Mouse (Mus musculus): Measurements from ENCODE around the gene Utp3.

The Utp3 gene

DNA sequence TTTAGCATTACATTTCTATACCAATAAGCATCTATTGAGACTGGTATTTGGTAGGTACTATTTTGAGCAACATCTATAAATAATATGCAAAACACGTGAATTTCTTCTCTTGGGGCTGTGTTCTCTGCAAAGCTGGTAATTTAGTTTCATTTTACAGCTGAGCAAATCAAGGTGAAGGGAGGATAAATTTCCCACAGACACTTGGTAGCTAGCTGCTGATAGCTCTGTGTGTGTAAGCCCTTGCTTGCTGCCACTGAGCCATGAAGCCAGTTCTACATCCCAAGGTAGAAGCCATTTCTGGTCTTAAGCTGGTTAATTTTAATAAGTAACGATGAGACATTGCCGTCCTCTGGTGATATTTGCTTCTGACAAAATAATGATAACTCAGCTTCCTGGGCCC, 20.6 kb downstream of the Utp3 start:
- DNase-seq, result no peak

DNA sequence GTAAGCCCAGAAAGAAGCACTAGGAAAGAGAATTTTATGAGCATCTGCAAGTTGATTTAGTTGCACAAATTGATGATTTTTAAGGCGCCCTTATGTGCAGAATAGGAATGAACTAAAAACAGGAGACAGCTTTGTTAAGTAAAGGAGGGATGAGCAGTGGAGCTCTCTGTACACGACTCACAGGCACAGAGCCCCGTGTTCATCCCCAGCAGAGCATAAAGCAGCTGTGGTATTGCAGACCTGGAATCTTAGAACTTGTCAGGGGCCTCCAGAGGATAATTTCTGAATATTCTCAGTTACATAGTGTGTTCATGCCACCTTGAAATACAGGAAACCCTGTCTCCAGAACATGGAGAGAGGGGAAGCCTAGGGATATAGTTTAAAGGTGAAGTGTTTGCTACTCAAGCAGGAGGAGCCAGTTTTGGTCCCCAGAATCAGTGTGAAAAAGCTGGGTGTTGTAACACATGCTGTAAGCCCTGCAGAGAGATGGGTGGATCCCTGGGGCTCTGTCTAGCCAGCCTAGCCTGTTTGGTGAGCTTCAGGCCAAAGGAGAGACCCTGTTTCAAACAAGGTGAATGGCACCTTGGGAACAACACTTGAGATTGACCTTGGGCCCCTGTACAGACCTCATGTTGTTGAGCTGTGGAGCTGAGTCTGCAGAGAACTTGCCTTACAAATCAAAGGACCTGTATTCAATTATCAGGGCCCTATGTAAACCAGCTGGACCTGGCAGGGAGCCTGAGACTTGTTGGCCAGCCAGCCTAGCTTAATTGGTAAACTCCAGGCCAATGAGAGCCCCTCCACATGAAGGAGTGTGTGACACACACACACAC, 21.5 kb downstream of the Utp3 start:
- DNase-seq, result no peak

DNA sequence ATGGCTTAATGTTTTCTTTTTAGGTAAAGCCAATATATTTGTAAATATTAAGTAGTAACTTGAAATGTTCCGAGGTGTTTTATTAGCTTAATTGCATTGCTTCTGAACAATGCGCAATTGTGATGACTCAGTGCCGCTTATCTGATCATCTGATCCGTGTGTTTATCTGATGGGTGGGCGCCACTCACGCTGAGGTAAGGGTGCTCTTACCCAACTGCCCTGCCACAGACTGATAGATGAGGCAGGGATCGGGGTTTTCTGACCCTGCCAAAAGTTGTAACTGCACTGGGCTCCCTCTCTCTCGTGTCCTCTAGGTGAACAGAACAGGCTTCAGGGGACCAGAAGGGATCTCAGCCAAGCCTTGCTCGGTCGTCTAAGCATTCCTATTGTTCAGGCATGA, 26.4 kb downstream of the Utp3 start:
- DNase-seq, result no peak

DNA sequence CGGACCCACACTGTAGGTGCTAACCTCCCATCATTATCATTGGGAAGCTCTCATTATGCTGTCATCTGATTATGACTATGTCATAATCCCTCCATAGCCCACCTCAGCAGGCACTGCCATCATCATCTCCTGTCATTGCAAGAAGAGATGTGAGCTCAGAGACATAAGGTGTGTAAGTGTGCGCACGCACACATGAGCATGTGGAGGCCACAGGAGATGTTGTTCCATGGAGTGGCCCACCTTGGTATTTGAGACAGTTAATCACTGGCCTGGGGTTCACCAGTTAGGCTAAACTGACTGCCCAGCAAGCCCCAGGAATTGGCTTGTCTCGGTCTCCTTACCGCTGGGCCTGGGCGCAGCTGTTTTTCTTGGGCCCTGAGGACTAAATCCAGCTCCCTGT, 27.1 kb downstream of the Utp3 start:
- DNase-seq, result no peak

DNA sequence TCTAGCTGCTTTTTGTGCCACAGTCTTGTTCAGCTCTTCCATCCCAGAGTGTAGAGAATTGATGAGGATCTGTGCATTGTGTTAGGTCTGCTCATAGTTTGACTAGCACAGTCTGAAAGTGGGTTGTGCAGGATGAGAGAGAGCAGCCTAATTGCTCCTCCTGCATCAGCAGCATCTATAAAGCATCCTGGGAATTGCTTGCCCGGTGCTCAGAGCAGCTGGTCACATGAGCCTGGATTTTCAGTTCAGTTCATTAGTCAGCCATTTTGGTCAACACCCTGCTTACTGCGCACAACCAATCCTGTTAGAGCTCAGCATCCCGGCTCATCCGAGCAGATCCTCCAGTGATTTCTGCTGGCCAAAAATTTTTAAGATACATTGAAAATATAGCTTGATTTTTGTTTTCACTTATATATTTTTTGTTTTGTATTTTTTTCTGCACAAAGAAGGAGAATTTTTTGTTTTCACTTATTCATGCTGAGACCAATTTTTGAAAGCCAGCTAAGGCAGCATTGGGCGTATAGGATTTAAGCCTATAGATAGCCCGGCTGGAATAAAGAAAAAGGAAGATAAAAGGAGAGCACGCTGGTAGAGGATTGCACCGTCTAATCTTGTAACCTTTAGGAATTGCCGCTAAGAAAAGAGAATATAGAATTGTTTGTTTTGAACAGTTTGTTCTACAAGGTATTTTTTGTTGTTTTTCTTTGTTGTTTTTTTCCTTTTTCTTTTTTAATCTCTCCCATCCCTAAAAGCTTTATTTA, 29.2 kb downstream of the Utp3 start:
- DNase-seq, result peak; percentile 95

DNA sequence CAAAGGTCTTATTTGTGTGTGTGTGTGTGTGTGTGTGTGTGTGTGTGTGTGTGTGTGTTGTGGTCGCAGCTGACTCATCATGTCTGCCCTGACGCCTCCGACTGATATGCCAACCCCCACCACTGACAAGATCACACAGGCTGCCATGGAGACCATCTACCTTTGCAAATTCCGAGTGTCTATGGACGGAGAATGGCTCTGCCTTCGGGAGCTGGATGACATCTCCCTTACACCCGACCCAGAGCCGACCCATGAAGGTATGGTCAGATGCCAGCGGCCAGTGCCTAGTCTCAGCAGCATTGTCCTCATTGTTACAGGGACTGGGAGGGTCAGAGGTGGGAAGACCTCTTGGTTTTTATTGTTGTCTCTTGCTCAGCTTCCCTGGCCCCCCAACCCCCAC, 29.8 kb downstream of the Utp3 start:
- DNase-seq, result peak; percentile 38

DNA sequence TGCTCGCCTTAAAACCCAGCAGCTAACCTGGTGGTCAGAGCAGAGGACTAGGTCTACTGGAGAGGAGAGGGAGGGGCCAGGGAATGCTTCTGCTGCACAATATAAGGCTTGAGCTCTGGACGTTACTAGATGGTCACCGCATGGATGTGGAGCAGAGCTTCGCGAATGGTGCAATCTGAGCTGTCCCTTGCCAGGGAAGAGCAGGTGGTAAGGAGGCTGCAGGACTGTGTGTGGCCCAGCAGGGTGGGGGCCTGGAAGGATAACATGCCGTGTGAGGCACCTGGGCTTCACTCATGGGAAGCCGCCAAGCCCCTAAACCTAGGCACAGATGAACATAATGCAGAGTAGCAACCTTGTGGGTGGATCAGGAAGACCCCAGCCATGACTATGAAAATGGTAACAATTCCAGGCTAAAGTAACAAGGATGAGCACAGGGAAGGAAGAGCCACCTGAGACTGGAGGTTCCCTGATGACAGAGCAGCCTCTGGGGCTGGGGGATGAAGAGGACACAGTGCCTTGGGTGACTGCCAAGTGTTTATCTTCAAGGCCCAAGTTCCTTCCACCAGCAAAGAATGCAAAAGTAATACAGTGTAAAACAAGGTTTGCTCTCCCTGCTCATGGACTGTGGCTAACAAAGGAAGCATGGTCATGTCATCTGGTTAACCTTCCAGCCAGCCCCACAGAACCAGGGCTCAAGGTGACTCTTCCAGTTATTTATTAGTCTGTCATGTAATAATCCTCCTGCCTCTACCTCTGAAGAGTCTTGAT, 32.3 kb downstream of the Utp3 start:
- DNase-seq, result peak; percentile 20

DNA sequence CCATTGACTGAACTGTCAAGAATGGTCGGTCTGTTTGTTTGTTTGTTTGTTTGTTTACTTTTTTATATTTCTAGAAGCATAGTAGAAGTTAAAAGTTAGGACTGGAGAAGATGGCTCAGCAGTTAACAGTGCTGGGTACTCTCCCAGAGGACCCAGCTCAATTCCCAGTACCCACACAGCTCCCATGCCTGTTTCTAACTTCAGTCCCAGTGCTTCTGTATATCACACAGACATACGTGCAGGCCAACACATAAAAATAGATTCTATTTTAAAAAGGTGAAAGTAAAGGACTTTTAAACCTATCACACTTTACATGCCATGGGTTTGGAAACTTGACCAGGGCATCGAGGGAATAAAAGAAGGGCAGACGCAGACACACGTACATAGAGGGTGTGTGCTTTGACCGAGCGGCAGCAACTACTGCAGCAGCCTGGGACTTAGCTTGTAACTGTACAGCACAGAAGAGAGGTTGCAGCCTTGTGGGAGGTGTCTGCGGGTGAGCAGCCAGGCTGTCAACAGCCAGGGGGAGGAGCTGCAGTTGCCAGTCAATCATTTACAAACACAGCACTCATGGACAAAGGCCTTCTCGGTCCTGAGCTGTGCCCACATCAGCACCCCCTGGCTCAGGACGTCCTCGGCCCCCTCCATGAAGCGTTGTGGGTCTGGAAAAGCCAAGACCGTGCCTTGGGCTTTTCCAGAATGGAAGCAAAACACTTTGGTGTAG, 33.1 kb downstream of the Utp3 start:
- peak; percentile 33 for DNase-seq

DNA sequence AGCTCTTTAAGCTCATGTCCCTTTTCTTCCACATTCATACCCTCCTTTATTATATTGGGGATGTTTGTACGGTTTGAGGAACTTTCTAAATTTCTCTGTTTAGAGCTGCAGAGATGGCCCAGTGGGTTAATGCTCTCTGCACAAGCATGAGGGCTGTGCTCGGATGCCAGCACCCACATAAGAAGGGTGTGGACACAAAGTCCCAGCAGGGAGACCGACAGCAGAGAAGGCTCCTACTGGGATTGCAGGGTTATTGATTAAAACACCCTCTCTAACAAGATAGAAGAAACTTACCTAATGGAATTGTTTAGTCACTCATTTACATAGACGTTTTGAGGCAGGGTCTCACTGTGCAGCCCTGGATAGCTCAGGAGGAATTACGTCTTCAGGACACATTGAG, 34.2 kb downstream of the Utp3 start:
- no peak for DNase-seq

DNA sequence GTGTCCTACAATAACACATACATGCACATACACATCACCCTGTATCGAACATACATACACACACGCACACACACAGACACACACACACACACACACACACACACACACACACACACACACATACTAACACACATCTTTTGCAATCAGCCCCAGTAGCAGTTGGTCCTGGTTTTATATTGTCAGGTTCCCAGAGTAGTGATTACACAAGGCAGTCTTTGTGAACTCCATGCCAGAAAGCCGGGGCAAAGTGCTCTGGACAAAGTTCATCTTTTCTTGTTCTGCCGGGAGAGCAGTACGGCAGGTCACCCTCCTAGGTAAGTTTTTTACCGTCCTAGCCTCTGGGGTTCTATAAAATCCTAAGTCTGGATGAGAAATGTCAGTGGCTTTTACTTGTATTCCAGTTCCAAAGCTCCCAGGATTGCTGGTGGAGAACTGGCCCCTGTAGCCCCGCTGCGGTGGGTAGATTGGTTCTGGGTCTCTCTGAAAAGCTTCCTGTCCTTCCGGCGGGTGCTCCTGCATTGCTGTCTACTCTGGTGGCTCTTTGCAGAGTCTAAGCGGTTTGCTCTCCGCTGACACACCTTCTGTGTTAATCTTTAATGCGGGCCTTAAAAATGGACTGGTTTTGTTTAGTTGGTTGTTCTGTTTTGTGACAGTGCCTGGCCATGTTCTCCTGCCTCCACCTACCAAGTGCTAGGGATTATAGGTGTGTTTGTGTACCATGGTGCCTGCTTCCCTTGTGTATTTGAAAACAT, 39.3 kb downstream of the Utp3 start:
- no peak for DNase-seq

DNA sequence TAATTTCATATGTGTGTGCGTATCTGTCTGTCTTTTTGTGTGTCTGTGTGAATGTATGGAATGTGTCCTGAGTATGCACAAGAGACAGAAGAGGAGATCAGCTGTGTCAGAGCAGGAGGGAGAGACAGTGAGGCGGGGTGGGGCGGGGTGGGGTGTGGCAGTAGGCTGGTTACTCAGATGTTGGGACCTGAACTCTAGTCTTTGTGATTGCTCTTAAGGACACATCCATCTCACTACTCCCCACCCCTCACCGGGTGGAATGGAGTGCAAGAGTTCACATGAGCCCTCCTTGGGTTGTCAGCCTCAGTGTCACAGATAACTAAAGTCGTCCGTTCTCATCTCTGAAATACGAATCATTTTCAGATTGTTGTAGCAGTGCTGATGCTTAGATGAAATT, 39.9 kb downstream of the Utp3 start:
- DNase-seq, result no peak

DNA sequence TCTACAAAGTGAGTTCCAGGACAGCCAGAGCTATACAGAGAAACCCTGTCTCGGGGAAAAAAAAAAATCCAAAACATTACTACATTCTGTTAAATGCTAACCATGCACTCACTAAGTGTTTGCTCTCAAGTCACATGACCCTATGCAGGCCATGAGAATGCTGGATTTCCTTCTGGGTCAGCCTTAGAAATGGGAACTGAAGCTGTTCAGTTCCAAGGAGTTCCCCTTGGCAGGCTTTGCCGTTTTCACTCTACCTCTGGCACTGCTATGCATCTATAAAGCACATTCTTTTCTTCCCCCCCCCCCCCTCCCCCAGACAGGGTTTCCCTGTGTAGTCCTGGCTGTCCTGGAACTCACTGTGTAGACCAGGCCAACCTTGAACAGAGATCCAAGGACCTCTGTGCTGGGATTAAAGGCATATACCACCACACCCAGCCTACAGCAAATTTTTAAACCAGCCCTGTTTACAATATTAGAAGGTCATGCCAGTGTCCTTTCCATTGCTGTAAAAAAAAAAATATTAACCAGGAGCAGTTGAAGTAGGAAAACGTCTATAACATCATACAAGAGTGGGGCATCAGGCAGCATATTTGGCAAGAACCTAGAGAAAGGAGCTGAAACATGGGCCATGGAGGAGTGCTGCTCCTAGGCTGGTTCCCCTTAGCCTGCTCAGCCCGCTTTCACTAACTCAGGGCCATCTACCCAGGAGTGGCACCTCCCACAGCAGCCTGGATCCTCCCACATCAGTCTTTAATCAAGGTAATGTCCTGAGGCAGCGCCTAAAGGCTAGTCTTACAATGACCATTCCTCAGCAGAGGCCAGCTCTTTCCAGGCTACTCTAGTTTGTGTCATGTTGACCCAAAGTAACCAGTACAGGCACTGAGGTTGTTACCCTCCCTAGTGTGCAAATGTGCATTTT, 41.5 kb downstream of the Utp3 start:
- no peak for DNase-seq

DNA sequence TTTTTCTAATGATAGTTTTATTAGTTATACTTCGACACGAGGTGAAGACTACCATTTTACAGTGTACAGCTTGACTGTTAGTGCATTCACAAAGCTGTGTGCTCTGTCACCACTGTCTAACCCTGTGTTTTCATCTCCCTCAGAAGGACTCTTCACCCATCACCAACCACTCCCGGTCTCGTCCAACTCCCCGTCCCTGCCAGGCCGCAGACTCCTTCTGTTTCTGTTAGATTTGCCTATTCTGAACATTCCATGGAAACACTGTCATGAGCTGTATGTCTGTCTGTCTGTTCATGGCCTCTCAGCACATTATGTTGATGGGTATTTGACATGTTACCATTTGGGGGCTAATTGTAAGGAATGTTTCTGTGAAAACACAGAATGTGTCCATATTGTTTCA, 44.7 kb downstream of the Utp3 start:
- no peak for DNase-seq

DNA sequence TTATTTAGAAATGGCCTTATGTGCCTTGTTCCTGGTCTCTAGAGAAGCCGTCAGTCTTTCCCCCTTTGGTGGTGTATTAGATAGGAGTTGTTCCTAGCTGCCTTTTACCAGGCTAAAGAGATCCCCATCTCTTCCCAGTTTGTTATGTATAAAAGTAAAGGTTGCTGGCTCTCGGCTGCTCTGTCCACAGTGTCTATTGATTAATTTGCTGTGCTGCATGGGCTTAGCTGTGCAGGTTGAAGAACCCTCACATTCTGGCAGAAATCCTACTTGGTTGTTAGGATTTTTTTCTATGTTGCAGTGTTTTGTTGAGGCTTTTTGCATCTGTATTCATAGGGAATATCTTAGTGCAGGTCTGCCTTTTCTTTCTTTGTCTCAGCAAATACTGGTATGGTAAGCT, 47.8 kb downstream of the Utp3 start:
- DNase-seq, result no peak

DNA sequence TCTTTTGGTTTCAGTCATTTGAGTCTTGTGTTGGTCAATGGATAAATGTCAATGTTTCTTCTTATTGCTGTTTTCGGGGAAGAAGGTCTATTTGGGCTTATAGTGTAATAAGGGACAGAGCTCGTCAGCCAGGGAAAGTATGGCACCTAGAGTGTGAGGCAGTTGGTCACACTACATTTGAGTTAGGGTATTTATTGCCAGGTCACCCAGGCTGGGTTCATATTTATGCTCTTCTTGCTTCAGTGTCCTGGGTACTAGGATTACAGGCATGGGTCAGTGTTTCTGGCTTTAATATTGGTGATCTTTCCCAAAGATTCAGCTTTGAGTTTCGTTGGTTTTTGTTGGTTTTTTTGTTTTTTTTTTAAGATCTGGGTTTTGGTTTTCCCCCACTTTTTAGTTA, 48.5 kb downstream of the Utp3 start:
- DNase-seq, result no peak

DNA sequence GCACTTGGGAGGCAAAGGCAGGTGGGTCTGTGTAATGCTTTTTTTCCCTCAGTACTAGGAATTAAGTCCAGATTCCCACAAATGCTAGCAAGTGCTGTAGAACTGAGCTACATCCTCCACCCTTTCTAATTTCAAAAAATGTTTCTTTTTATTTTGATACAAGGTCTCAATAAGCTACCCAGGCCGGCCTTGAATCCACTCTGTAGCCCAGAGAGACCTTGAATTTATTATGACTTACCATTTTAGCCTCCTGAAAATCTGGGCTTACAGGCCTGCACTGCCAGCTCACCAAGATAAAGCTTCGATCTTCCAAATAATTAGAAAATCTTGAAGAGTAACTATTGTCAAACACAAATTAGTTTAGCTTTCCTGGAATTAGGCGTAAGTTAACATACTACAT, 49.8 kb downstream of the Utp3 start:
- no peak for DNase-seq

DNA sequence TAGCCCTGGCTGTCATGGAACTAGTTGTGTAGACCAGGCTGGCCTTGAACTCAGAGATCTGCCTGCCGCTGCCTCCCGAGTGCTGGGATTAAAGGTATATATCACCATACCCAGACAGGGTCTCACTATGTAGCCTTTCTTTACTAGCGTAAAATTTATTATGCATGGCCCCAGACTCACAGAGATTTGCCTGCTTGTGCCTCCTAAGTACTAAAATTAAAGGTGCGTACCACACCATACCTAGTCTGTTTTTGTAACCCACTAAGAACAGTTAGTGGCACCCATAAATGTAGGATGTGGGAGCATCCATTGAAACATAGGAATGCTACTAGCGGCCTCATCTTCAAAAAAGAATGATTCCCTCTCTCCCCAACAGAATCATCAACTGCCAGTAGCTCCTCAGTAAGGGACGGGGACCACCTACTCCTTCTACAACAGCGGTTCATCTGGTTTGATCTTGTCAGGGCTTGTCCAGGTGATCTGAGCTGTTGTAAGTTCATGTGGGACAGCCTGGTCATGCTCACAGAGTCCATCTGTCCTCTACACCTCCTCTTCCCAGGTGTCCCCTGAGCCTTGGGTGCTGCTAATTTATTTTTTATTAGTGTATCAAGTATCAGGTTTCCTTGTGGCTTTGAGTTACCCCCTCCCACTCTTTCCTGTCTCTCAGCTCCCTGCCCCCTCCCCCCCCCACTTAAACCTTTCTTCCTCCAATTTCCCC, 50.5 kb downstream of the Utp3 start:
- no peak for DNase-seq

Data from right cerebral cortex, adult 18-20 months (tissue).